Mouse (Mus musculus): Measurements from ENCODE around the gene Srp9. TPM values are rescaled to one million over a fixed set of nuclear protein-coding genes. Genes with fewer than 3 reads are reported as not detected.

Srp9 gene
- total RNA-seq (2022) = 10 to 100 TPM; 41.5 to 49.1 (median 45.6) TPM

DNA sequence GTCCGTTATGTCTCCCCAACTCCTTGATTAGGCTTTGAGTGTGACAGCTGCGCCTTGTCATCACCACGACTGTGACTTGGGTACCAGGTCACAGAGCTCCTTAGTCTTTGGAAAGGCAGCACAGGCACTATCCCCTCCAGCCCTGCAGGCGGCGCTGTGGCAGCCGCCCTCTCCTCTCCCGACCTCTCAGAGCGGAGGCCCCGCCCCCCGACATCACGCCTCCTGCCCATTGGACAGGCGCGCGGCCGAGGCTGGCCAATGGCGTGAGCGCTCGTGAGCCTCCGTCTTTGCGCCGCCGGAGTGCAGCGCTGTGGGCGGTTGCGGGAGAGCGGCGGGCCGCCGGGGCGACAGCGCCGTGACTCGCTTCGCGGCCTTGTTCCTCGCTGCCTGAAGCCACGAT, at the start of gene Srp9:
Srp9 (plus strand) TSS at position 232 of the 400 bp plus-strand sequence.
- peak; percentile 96 to 97 for DNase-seq (ENCODE audit: low spot score in 2 of 2)

- DNase-seq (ENCODE audit: low spot score in 2 of 2) = no peak
Observed at GRCm38 (mm10) chr1:182081744-182082419, 42.7 kb upstream of the Srp9 start.

DNA sequence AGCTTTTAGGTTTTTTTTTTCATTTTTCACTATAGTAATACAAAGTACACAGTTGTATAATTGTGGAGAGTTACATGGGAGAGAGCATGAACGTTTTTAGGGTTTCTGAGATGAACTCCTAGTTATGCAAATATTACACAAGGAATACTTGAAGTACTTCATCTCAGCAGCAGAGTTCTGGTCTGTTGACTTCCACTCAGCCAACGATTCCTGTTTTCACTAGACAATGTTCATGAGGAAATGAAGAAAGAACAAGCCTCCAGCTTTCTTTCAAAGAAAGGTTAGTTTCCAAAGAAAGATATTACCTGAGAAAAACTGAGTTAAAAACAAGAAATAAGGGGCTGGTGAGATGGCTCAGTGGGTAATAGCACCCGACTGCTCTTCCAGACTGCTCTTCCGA, 41.1 kb upstream of the Srp9 start:
- DNase-seq (ENCODE audit: low spot score in 2 of 2) = no peak

DNA sequence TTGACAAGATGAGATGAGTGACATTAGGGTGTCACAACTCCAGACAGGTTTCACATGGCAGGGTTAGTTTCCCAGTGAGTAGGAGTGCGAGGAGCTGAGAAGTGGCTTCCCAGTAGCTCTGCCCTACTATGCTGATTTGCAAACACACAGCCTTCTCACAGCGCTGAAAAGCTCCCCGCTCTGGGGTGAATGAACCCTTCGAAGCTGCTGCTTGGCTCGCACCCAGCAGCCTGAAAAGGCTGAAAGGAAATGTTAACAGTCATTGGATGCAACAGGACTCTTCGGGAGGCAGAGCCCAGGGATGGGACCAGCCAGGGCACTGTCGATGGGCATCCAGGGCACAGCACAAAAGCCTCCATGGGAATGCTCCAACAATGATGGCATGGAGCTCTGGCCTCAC, 37.8 kb upstream of the Srp9 start:
- no peak for DNase-seq (ENCODE audit: low spot score in 2 of 2)

- no peak for DNase-seq (ENCODE audit: low spot score in 2 of 2)
Observed at GRCm38 (mm10) chr1:182087351-182087750, 37.2 kb upstream of the Srp9 start.

- no peak for DNase-seq (ENCODE audit: low spot score in 2 of 2)
Observed at GRCm38 (mm10) chr1:182087753-182088633, 36.5 kb upstream of the Srp9 start.

DNA sequence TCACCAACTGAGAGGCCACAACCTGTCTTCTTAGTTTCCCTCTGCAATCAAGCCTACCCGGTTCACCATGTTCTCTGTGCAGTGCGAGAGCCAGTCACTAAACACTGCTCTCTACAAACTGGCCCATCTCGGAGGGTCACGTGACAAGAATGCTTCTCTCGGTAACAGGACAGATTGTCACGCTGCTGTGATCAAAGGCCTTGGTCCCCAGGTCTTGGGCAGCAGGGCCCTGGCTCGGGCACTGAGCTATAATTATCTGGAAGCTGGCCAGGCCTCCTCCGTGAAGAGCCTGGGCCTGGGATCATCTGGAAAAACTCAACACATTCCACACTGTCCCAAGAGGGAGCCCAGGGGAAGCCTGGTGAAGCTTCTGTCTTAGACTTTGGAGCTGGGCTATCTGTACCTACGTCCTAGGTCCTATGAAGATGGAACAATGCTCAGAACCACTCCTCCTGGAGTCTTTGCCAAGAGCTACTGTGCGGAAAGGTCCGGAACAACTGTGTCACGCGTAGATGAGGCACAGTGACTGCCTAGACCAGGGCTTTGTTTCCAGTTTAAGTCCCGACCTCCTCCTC, 35.6 kb upstream of the Srp9 start:
- DNase-seq (ENCODE audit: low spot score in 2 of 2) = no peak

DNA sequence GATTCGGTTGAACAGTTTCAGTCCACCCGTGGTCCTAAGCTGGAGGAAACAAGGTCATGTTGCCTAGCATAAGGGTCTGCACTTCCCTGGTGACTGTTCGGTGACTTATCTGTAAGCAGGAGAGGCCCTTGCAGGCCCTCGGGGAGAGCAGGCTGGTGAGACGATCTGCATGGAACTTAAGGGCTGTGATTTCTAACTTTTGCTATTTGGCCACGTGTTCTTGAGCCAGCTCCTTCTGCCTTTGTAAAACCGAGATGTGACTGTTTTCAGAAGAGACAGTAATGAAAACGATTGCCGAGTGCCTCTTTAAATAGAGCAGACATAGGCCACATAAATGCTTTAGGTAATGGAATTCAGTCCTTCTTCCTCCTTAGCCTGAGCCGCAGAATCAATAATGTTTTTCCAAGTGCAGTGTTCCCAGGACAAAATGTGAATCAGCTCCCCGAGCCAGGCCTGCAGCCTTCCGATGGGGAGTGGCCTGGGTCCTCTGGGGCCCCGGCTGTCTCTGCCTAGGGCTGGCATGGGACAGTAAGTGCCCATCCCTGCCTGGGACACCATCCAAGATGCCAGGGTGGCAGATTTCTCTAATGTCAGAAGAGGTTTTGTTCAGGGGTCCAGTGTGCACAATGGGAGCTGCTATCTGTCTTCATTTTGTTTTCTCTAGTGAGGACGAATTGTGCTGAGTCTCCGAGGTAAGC, 34.8 kb upstream of the Srp9 start:
- DNase-seq (ENCODE audit: low spot score in 2 of 2) = no peak

DNA sequence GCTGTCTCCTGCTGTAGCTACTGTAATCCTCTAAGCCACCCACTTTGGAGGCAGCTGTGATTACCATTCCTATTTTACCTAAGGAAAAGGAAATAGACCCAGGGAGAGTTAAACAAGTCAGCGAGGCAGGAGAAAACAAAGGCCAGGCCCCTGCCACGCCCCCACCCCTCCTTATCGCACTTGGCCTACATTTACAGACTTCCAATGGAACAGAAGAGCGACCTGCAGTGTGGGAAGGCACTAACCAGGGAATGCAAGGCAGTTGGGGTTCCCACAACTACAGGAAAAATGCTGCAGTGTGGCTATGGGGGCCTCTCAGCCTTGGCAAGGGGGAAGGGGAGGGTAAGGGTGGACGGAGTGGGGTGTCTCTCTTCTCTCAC, 34.2 kb upstream of the Srp9 start:
- no peak for DNase-seq (ENCODE audit: low spot score in 2 of 2)

DNA sequence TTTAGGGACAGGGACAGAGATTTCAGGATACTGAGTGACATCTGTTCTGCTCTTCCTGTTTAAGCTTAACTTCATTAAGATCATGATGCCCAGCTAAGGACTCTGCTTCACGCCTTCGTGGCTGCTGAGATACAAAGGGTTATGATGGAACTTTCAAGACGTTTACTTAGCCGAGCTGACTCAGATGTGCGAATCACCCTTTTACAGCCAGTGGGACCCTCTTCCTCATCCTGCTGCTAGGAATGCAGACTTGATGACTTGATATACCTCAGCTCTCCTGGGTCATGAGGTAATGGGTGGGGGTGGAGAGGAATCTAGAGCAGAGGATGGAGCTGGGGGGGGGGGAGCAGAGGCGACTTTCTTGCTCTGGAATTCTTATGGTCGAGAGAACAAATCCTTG, 33.3 kb upstream of the Srp9 start:
- no peak for DNase-seq (ENCODE audit: low spot score in 2 of 2)

GRCm38 (mm10) chr1:182091746-182092412, 32.7 kb upstream of the Srp9 start:
- DNase-seq (ENCODE audit: low spot score in 2 of 2) = no peak

DNA sequence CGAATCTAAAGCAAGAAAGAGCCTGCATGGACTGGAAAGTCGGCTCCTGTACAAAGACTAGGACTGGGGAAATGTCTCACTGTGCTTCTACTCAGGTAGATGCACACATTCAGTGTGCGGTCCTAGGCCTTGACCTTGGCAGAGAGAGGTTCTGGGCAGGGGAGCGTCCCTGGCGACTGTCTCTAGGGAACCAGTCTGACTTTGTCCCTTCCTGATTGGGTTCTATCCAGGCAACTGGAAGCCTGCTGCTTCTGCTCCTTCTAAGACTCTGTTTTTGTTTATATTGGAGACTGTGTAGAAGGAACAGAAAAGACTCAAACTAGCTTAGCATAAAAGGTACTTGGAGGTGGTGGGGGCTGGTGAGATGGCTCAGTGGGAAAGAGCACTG, 32.1 kb upstream of the Srp9 start:
- no peak for DNase-seq (ENCODE audit: low spot score in 2 of 2)

- no peak for DNase-seq (ENCODE audit: low spot score in 2 of 2)
Observed at GRCm38 (mm10) chr1:182093407-182093806, 31.1 kb upstream of the Srp9 start.

GRCm38 (mm10) chr1:182094473-182095136, 29.9 kb upstream of the Srp9 start:
- DNase-seq (ENCODE audit: low spot score in 2 of 2) = no peak

- no peak for DNase-seq (ENCODE audit: low spot score in 2 of 2)
Observed at GRCm38 (mm10) chr1:182095240-182095741, 29.2 kb upstream of the Srp9 start.

- DNase-seq (ENCODE audit: low spot score in 2 of 2) = no peak
Observed at GRCm38 (mm10) chr1:182096707-182097106, 27.8 kb upstream of the Srp9 start.

DNA sequence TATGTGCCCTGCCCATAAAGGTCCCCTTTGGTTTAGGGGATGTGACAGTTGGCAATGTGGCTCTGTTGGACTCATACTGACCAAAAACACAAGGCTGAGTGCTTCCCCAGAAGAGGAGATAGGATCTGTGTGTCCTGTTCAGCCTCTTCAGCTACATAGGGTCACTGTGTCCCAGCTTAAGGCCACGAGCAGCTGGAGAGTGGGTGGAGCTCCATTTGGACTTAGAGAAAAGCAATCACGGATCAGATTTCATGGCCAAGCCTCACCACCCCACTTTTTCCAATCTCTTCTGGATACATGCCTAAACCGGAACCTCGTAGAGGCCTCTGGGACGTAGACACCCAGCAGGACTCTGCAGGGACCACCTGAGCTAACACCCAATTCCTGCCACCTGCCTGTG, 25.5 kb upstream of the Srp9 start:
- no peak for DNase-seq (ENCODE audit: low spot score in 2 of 2)

- no peak for DNase-seq (ENCODE audit: low spot score in 2 of 2)
Observed at GRCm38 (mm10) chr1:182100403-182100802, 24.1 kb upstream of the Srp9 start.

- DNase-seq (ENCODE audit: low spot score in 2 of 2) = no peak
Observed at GRCm38 (mm10) chr1:182101468-182101867, 23.1 kb upstream of the Srp9 start.

DNA sequence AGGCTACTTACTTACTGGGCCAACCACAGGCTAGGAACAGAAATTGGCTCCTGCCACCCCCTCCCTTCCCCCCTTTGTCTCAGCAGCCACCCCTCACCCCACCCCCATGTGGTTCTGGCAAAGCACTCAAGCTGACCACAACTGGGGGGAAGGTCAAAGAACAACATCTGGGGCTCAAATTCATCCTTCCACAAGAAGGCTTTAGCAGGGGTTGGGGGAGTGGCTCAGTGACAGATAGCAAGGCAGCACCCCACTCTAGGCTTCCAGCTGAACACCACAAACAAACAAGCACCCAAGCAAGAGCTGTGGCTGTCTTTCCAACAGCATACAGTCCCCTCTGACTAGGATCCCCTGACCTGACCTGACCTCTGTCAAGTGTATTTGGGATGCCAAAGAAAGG, 21.8 kb upstream of the Srp9 start:
- DNase-seq (ENCODE audit: low spot score in 2 of 2) = no peak

- DNase-seq (ENCODE audit: low spot score in 2 of 2) = no peak
Observed at GRCm38 (mm10) chr1:182103436-182103835, 21.1 kb upstream of the Srp9 start.

Data from gastrocnemius, adult 8-10 months (tissue).